Mouse (Mus musculus): ENCODE measurements around the gene Slc26a5. TPM values are rescaled to one million over a fixed set of nuclear protein-coding genes. Genes with fewer than 3 reads are reported as not detected.

The Slc26a5 gene
- polyA plus RNA-seq, 1 experiment from 2014 or later: not detected

DNA sequence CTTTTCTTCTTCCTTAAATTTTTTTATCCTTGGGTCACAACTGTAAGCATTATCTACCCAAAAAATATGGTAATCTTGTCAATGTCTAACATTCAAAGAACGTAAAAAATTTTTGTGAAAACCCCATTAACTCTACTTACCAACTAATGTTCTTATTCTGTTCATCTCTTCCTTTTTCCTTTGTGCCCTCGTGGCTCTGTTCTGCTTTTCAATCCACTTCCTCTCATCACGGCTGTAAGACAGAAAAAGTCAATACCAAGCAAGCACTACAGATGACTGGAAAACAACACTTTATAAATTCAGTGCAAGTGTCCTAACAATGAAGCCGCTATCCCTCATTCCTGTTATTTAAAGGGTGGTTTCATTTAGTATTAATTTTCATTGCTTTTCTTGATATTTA is 96.9 kb downstream of the Slc26a5 start:
- H3K4me1 ChIP-seq: no peaks in the 10 kb centered on the region
- ATAC-seq (replicated peaks; ENCODE audit: low FRiP score): no peak
- no peak overlapping the region for H3K9ac ChIP-seq
- H3K4me2 ChIP-seq: no peak overlapping the region
- peaks cover 76% of the 10 kb centered on the region for H3K36me3 ChIP-seq
- H3K4me3 ChIP-seq (replicated peaks): no peak overlapping the region
- no peak overlapping the region for H3K27ac ChIP-seq
- WGBS: 96% methylated on average over 4 of the region's 4 CpGs
- no peaks in the 10 kb centered on the region for H3K27me3 ChIP-seq
- no peaks in the 10 kb centered on the region for H3K9me3 ChIP-seq (replicated peaks)

Other genes starting within 250 kb of the Slc26a5 start
- gene Fbxl13, start 220.0 kb downstream of the Slc26a5 start, polyA plus RNA-seq (2015; fragmentation: Nextera tagmentation; extraction: Ambion mirVana): 0.22 and 0.42 TPM in 2 replicates
- gene Armc10, start 219.8 kb downstream of the Slc26a5 start, polyA plus RNA-seq (2015; fragmentation: Nextera tagmentation; extraction: Ambion mirVana): 50.8 and 52.5 TPM in 2 replicates
- 6.0 and 7.6 TPM in 2 replicates for gene Napepld, start 164.2 kb downstream of the Slc26a5 start, polyA plus RNA-seq (2015; fragmentation: Nextera tagmentation; extraction: Ambion mirVana)
- 90.5 and 97.7 TPM in 2 replicates for gene Pmpcb, start 128.5 kb downstream of the Slc26a5 start, polyA plus RNA-seq (2015; fragmentation: Nextera tagmentation; extraction: Ambion mirVana)
- 75.2 and 77.8 TPM in 2 replicates for gene Dnajc2, start 80.4 kb downstream of the Slc26a5 start, polyA plus RNA-seq (2015; fragmentation: Nextera tagmentation; extraction: Ambion mirVana)
- 186 and 199 TPM in 2 replicates for gene Psmc2, start 80.3 kb downstream of the Slc26a5 start, polyA plus RNA-seq (2015; fragmentation: Nextera tagmentation; extraction: Ambion mirVana)

Data from kidney, embryonic 15.5 days (tissue).